Mouse (Mus musculus) lung, adult 2 months (tissue): Measurements from ENCODE around the gene Epsti1.

ENCODE experiments used
- CTCF ChIP-seq: fragments of 200-500 bp; IDR thresholded peaks from 2 replicates; pipeline ENCODE4 v1.5.1; 2011; ENCODE audit warnings: mild to moderate bottlenecking, low read length, control low read depth; ENCODE audit not compliant: insufficient read depth
- POLR2A ChIP-seq: fragments of 200-500 bp; IDR thresholded peaks from 2 replicates; pipeline ENCODE4 v1.6.1; 2011; ENCODE audit warnings: low read depth, mild to moderate bottlenecking, control low read depth, low read length, borderline replicate concordance; ENCODE audit errors: extremely low read depth

DNA sequence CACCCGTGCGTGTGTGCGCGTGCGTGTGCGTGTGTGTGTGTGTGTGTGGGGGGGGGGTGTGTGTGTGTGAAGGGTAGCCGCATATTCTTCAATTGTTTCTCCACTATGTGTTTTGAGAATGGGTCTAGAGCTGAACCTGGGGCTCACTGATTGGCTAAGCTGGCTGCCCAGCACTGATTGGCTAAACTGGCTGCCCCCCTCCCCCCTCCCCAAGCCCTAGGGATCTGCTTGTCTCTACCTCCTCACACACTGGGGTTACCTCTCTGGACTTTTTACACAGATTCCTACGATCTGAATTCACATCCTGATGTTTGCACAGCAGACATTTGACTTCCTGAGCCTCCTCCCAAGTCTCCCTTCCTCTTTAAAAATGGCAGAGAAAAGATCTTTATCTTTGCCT is 17.6 kb downstream of the Epsti1 start:
- TF ChIP-seq CTCF (no peak), POLR2A (no peak)
